Mouse (Mus musculus) central nervous system, embryonic 11.5 days (tissue): ENCODE measurements around the gene Pde8b. TPM values are rescaled to one million over a fixed set of nuclear protein-coding genes. Genes with fewer than 3 reads are reported as not detected.

Experiments
- polyA plus RNA-seq: library from polyadenylated mRNA; depleted of rRNA; stranded (reverse); fragments of >200 nt; gene quantifications from 2 replicates; pipeline ENCODE4 v1.2.3, GENCODE M21; 2012; rRNA removed

Pde8b gene
- polyA plus RNA-seq, result 1.4 and 2.1 TPM in 2 replicates

GRCm38 (mm10) chr13:95249511-95250456 lies at the start of gene Pde8b:
TSS of gene Pde8b (minus strand) at chr13:95250336.

GRCm38 (mm10) chr13:94976219-94977186 lies 273.6 kb downstream of the Pde8b start, which contains the start of gene Wdr41:
TSS of gene Wdr41 (plus strand) at chr13:94976344.

Other genes starting within 250 kb of the Pde8b start
- 49.1 and 65.3 TPM in 2 replicates for gene Zbed3, start 73.3 kb upstream of the Pde8b start, polyA plus RNA-seq
- 34.6 and 47.8 TPM in 2 replicates for gene Aggf1, start 125.0 kb upstream of the Pde8b start, polyA plus RNA-seq
- 0.72 and 0.86 TPM in 2 replicates for gene Crhbp, start 194.6 kb upstream of the Pde8b start, polyA plus RNA-seq
- not detected in 2 replicates for gene S100z, start 228.4 kb upstream of the Pde8b start, polyA plus RNA-seq